Mouse (Mus musculus): ENCODE results near the gene Hdgfl2. TPM values are rescaled to one million over a fixed set of nuclear protein-coding genes. Genes with fewer than 3 reads are reported as not detected.

Hdgfl2 gene
- polyA plus RNA-seq, 1 experiment from 2014 or later, result 27.7 TPM

DNA sequence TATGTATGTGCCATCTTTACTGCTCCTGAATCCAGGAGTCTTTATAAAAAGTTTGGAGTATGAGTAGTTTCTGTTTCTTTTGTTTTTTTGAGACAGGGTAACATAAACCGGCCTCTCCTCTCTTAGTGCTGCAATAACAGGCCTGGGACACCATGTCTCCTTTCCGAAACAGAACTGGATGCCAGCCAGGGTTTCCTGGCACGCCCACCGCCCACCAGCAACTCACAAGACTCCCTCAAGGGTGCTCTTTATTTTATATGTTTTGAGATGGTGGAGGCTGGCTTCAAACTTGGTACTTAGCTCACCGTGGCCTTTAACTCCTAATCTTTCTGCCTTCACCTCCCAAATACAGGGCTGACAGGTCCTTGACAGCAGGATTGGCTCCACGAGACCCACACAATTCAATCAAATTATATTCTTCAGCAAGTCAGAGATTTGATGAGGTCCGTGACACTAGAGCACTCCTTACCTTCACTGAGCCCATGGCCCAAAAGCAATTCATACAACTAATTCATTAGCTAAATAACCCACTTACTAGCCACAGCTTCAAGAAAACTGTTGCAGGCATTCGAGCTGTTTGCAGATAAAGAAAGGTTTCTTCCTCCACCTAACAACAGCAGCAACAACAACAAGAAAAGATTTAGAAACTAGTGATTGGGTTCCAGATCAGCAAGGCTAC, 40.7 kb upstream of the Hdgfl2 start:
- no peak for ATAC-seq
- no peak overlapping the region for H3K4me2 ChIP-seq (ENCODE audit: low read depth, low read length)
- no peak overlapping the region for H3K9ac ChIP-seq (replicated peaks)
- peaks cover 2% of the 10 kb centered on the region for H3K36me3 ChIP-seq (replicated peaks; ENCODE audit: insufficient read depth, low read length)
- H3K9me3 ChIP-seq (ENCODE audit: low read length), result no peaks in the 10 kb centered on the region
- WGBS (ENCODE audit: insufficient replicate concordance), result 69% methylated on average over 8 of the region's 8 CpGs
- H3K27ac ChIP-seq (ENCODE audit: low read depth), result no peak overlapping the region
- H3K27me3 ChIP-seq (ENCODE audit: insufficient read depth, low read length), result no peaks in the 10 kb centered on the region
- peaks cover 23% of the 10 kb centered on the region for H3K4me1 ChIP-seq (ENCODE audit: insufficient read depth)
- no peak overlapping the region for H3K4me3 ChIP-seq (ENCODE audit: low read depth, low read length)
- DNase-seq, result peak; percentile 19
- TF ChIP-seq EP300 (IDR thresholded peaks at IDR 0.05; ENCODE audit: low read depth), result no peak
- TF ChIP-seq CTCF (IDR thresholded peaks at IDR 0.05; ENCODE audit: low read depth), result no peak

DNA sequence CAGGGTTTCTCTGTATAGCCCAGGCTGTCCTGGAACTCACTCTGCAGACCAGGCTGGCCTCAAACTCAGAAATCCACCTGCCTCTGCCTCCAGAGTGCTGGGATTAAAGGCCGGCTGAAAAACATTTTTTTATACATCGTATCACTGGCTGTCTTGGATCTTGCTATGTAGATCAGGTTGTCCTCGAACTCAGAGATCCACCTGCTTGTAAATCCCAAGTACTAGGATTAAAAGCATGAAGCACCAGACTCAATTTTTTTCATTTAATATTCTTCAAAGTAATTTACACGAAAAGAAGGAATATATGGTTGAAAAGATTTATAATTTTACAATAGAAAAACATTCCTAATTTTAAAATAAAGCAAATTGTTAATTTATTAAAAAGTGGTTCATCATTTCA, 40.1 kb upstream of the Hdgfl2 start:
- DNase-seq (no peak), ATAC-seq (no peak)
- Histone ChIP-seq H3K4me2 (ENCODE audit: low read depth, low read length) (peak overlapping the region; percentile 95), H3K9me3 (ENCODE audit: low read length) (no peaks in the 10 kb centered on the region), H3K4me3 (ENCODE audit: low read depth, low read length) (peak overlapping the region; percentile 77), H3K36me3 (replicated peaks; ENCODE audit: insufficient read depth, low read length) (peaks cover 8% of the 10 kb centered on the region; the same call in 1 of the 2 replicates), H3K27me3 (ENCODE audit: insufficient read depth, low read length) (no peaks in the 10 kb centered on the region), H3K27ac (ENCODE audit: low read depth) (peak overlapping the region; percentile 82; the same call in 1 of the 2 replicates), H3K9ac (replicated peaks) (no peak overlapping the region), H3K4me1 (ENCODE audit: insufficient read depth) (peaks cover 18% of the 10 kb centered on the region)
- 66% methylated on average over 4 of the region's 4 CpGs for WGBS (ENCODE audit: insufficient replicate concordance)
- TF ChIP-seq CTCF (IDR thresholded peaks at IDR 0.05; ENCODE audit: low read depth), result no peak
- no peak for TF ChIP-seq EP300 (IDR thresholded peaks at IDR 0.05; ENCODE audit: low read depth)

GRCm38 (mm10) chr17:56040030-56040856, 39.2 kb upstream of the Hdgfl2 start, which contains the start of gene Chaf1a:
Gene Chaf1a (plus strand): TSS chr17:56040439.
- H3K9me3 ChIP-seq (ENCODE audit: low read length), result no peaks in the 10 kb centered on the region
- H3K4me3 ChIP-seq (ENCODE audit: low read depth, low read length), result peak within 1 kb of the TSS; percentile 77
- H3K9ac ChIP-seq (replicated peaks), result peak within 1 kb of the TSS; percentile 81
- peaks cover 8% of the 10 kb centered on the region; the same call in 1 of the 2 replicates for H3K36me3 ChIP-seq (replicated peaks; ENCODE audit: insufficient read depth, low read length)
- DNase-seq, result peak; percentile 96
- peaks cover 13% of the 10 kb centered on the region for H3K4me1 ChIP-seq (ENCODE audit: insufficient read depth)
- peak; percentile 69; the same call in 1 of the 2 replicates for TF ChIP-seq EP300 (IDR thresholded peaks at IDR 0.05; ENCODE audit: low read depth)
- no peak for TF ChIP-seq CTCF (IDR thresholded peaks at IDR 0.05; ENCODE audit: low read depth)
- ATAC-seq, result peak; percentile 76
- 0% methylated on average over 56 of the region's 68 CpGs for WGBS (ENCODE audit: insufficient replicate concordance)
- peak within 1 kb of the TSS; percentile 82 for H3K27ac ChIP-seq (ENCODE audit: low read depth)
- no peaks in the 10 kb centered on the region for H3K27me3 ChIP-seq (ENCODE audit: insufficient read depth, low read length)
- peak within 1 kb of the TSS; percentile 95 for H3K4me2 ChIP-seq (ENCODE audit: low read depth, low read length)

DNA sequence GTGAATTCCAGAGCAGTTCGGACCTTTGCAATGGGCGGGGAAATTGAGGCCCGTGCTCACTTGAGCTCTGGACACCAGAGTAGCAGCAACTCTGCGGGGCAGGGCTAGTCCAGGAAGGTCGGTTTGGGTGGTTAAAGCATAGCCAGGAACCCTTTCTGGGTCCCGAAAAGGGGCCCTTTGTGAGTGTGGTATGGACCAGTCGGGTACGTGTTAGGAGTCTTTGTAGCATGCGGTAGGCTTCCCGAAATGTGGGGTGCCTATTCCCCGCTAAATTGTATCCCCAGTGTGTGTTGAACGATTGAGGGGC, 38.6 kb upstream of the Hdgfl2 start:
- peaks cover 13% of the 10 kb centered on the region for H3K4me1 ChIP-seq (ENCODE audit: insufficient read depth)
- H3K9ac ChIP-seq (replicated peaks), result peak overlapping the region; percentile 81
- 2% methylated on average over 12 of the region's 12 CpGs for WGBS (ENCODE audit: insufficient replicate concordance)
- peaks cover 10% of the 10 kb centered on the region; the same call in 1 of the 2 replicates for H3K36me3 ChIP-seq (replicated peaks; ENCODE audit: insufficient read depth, low read length)
- TF ChIP-seq EP300 (IDR thresholded peaks at IDR 0.05; ENCODE audit: low read depth) (no peak), CTCF (IDR thresholded peaks at IDR 0.05; ENCODE audit: low read depth) (no peak)
- ATAC-seq, result no peak
- H3K4me3 ChIP-seq (ENCODE audit: low read depth, low read length), result peak overlapping the region; percentile 77
- no peak for DNase-seq
- peak overlapping the region; percentile 82 for H3K27ac ChIP-seq (ENCODE audit: low read depth)
- no peaks in the 10 kb centered on the region for H3K27me3 ChIP-seq (ENCODE audit: insufficient read depth, low read length)
- H3K4me2 ChIP-seq (ENCODE audit: low read depth, low read length), result peak overlapping the region; percentile 95
- no peaks in the 10 kb centered on the region for H3K9me3 ChIP-seq (ENCODE audit: low read length)

DNA sequence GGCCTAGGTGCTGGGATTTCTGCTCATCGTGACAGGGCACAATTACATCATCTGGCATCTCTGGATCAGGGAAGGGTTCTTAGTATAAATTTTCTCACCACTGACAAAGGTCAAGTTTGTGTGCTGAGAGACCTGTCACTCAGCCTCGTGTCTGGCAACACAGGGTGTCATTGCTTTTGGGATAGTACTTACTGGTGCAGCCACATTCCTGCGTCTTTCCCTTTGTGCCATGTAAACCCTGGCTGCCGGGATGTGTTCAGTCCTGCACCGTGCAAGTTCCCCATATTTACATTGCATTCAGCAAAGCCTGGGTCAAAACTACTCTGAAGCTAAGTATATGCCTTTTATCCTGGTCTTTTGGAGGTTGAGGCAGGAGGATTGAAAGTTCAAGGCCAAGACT, 28.1 kb upstream of the Hdgfl2 start:
- TF ChIP-seq CTCF (IDR thresholded peaks at IDR 0.05; ENCODE audit: low read depth), result no peak
- no peak for TF ChIP-seq EP300 (IDR thresholded peaks at IDR 0.05; ENCODE audit: low read depth)
- Histone ChIP-seq H3K9me3 (ENCODE audit: low read length) (no peaks in the 10 kb centered on the region), H3K9ac (replicated peaks) (no peak overlapping the region), H3K4me3 (ENCODE audit: low read depth, low read length) (no peak overlapping the region), H3K27ac (ENCODE audit: low read depth) (no peak overlapping the region), H3K4me2 (ENCODE audit: low read depth, low read length) (no peak overlapping the region), H3K4me1 (ENCODE audit: insufficient read depth) (no peaks in the 10 kb centered on the region), H3K27me3 (ENCODE audit: insufficient read depth, low read length) (no peaks in the 10 kb centered on the region), H3K36me3 (replicated peaks; ENCODE audit: insufficient read depth, low read length) (peaks cover 55% of the 10 kb centered on the region)
- ATAC-seq, result no peak
- DNase-seq, result no peak
- WGBS (ENCODE audit: insufficient replicate concordance), result 80% methylated on average over 5 of the region's 5 CpGs

DNA sequence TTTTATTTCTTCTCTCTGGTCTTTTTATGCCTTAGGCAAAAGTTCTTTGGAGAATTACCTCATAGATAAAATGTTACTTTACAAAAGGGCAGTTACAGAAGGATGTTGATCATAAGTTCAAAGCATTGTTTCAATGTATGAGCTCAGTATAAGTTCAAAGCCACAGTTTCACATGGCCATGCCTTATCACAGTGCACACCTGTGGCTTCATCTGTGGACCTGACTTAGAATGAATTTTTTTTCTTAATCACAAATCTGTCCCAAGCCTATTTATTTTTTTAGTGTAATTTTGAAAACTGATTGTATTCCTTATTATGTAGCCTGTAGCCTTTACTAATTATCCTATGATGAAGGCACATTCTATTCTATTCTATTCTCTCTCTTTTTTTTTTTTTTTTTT, 24.5 kb upstream of the Hdgfl2 start:
- Histone ChIP-seq H3K4me2 (ENCODE audit: low read depth, low read length) (no peak overlapping the region), H3K4me3 (ENCODE audit: low read depth, low read length) (no peak overlapping the region), H3K9me3 (ENCODE audit: low read length) (no peaks in the 10 kb centered on the region), H3K4me1 (ENCODE audit: insufficient read depth) (no peaks in the 10 kb centered on the region), H3K27ac (ENCODE audit: low read depth) (no peak overlapping the region), H3K36me3 (replicated peaks; ENCODE audit: insufficient read depth, low read length) (peaks cover 51% of the 10 kb centered on the region), H3K27me3 (ENCODE audit: insufficient read depth, low read length) (no peaks in the 10 kb centered on the region), H3K9ac (replicated peaks) (no peak overlapping the region)
- TF ChIP-seq EP300 (IDR thresholded peaks at IDR 0.05; ENCODE audit: low read depth) (no peak), CTCF (IDR thresholded peaks at IDR 0.05; ENCODE audit: low read depth) (no peak)
- ATAC-seq (no peak), DNase-seq (no peak)

All from liver, postnatal 0 days (tissue).